Mouse (Mus musculus) T-helper 1 cell (primary cell): ENCODE measurements around the gene Nxph1.

ENCODE experiments used
- in situ Hi-C: fragments of 300-600 bp; cut with MboI, MseI; formaldehyde crosslinking; loops from one replicate; pipeline ENCODE4 v1.15.1; 2025; ENCODE audit warnings: high pct_unique_total_duplicates

Nxph1 gene

DNA sequence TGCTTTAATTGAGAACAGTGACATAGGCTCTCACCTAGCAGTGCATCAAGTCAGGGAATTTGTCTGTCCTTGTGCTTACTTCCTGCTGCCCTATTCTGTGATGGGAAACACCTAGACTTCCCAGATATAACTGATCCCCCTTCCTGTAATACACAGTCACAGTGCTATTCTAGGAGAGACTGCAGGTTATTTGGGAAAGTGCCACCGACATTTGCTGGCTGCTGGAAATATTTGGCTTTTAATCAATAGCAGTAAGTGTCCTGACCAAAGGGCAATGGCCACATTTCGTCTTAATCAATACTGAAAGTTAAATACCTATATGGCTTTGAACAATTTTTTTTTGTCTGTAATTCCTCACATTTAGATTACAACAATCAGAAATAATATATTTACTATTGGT lies 170.9 kb downstream of the Nxph1 start:
- in situ Hi-C loops, result loop anchor here (5.0 kb wide), 1 partner anchor 653 kb away; no protein-coding TSS in a partner anchor

DNA sequence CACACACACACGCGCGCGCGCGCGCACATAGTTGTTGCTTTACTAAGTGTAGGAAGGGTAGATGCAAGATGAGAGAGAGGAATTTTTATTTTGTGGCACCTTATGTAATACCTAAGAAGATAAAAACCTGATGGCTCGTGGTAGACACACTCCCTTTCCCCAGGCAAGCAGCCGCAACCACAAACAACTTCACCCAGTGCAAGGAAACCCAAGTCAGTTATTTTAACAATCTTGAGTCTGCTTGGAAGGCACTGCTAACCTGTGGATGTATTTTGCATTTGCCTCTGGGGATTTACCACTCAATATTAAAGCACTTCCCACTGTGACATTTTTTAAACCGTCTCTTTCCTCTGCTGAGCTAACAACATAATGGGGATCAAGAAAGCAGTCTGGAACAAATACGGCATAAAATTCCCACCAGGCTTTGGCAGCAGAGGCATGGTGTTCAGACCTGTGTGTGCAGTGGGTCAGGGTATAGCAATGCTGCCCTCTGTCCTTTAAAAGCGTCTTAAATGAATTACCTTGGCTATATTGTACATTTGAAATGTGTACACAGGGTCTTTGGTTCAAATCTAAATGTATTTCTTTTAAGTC lies 176.2 kb downstream of the Nxph1 start:
- in situ Hi-C loops, result no loop called here

DNA sequence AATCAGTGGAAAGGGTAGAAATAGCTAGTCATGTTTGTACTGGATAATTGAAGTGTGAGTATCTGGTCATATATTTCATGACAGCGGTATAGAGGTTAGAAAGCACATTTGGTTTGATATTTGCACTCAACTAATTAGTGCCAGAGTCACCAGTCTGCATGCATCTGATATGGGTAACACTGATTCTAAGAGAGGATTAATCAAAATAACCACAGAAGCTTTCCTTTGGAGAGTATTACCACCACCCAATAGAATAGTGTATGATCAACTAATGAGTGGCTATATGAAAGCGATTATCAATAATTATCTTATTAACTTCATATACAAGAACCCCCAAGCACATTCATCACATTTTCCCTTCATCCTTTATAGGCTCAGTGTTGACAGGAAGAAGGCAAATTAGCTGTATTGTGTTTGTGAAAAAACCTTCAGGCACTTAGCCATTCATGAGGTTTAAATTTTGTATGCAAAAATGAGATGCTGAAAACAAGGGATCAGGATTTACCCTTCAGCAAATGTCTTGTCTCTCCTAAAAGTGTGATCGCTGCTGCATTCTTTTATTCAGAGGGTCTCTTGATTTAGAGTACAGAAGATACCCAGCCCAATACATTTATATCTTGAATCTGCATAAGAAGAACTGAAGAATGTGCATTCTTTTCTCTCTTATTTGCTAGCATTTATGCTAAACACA lies 185.5 kb downstream of the Nxph1 start:
- in situ Hi-C loops, result loop anchor here (10.0 kb wide), 1 partner anchor 1729 kb away; no protein-coding TSS in a partner anchor

DNA sequence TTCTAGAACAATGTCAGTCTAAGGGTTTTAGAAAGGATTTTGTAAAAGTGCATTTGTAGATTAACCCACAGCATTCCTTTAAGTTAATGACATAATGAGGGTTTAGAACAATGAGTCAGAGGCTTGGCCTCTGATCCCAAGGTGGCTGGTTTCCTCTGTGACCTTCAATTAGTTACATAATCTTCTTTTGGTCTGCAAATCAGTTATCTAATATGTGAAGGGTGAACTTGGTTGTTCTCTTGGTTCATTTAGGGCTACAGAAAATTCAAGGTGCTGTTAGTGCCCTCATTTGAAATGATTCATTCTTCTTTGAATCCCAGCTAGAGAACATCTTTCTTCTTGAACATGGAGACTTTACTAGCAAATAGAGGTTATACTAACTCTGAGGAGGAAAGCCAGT lies 199.7 kb downstream of the Nxph1 start:
- in situ Hi-C loops, result no loop called here

DNA sequence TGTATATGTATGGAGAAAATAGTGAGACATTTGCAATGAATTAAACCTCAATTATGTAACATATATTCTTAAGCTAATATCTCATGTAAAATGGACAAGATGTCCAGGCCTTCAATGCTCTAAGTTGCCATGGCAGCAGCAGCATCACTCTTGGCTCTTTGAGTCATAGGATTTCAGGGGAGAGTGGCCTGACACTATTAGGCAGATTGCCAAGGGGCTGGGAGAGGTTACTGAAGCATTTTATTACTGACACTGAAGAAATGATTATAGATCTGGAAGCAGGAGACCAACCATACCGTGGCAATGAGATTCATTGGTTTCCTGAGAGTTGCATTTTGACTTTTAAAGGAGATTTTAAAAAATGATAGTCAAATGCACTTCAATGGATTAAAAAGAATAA lies 201.6 kb downstream of the Nxph1 start:
- in situ Hi-C loops, result no loop called here

DNA sequence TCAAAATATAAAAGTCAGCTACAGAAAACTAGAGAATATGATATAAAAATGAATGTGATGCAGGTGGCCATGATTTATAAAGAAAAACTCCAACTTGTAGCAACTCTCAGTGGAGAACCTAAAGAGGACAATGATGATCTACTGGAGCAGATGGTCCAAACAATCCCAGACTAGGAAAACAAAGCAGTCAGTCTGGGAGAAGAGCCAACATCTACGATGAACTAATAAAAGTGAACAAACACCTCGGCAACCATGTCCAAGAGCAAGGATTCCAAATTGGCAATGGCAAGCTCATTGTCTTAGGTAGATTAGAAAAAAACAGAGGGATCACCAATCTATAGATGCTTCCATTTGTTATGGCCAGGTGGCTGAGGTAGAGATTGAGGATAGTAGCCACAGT lies 211.0 kb downstream of the Nxph1 start:
- in situ Hi-C loops, result no loop called here

DNA sequence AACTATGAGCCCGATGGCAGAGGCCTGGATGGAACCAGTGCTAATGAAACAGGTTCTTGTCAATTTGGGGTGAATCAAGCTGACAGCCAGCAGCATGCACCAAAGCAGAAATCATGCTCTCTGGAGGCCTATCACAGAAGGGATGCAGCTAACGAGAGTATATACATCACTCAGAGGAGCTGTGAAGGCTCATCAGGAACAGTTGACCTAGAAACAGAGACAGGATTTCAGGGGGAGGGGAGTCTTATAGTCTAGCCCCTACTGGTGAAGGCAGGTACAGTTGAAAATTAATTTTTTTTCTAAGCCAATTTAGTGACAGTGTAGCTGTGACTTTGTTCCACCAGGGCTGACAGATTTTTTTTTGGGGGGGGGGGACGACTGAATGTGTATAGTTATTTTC lies 234.2 kb downstream of the Nxph1 start:
- in situ Hi-C loops, result no loop called here

DNA sequence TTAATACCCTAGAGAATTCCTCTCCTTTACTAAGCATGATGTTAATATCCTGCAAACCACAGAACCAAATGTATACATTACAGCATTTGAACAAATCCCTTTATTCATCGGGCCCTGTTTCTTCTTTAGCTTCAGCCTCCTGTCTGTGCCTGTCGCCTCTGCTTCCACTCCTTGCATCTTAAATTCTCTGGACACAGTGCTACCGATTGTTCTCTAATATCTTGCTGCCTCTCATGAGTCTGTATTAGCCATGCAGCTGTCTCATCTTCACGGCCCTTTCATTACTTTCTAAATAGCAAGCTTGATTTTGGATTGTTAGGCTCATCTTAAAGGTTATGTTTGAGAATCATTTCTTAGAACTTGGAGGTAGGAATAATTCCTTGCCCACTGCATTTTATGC lies 262.5 kb downstream of the Nxph1 start:
- in situ Hi-C loops, result no loop called here

DNA sequence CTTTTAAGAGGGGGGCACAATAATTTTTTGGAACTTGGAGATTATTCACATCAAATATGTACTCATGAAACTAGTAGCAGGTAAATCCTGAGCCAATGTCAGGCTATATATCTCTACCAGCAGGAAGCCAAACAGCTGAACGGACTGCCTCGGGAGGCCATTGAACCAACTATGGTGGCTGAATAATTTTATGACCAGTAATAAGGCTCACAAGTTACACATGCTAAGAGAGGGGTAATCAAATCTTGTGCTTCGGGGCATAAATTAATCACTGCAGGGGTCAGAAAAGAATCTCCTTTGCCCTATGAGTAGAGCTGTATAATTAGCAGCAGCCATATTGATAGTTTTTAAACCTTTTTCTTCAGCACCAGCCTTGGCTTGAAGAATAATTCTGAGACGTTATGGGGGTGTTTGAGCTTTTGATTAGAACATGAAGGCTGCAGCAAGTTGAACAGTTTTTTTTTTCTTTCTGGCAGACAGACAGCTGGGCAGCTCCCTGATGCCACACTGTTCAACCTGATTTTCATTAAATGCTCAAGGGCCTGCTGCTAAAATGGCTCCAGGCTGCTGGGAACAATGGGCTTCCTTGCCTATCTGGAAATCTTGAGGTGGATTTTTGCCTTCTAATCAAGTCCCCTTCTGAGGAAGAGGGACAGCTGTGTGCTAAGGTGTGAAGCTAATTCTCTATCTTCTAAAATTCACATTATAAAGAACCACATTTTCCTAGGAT lies 272.7 kb downstream of the Nxph1 start:
- in situ Hi-C loops, result no loop called here

DNA sequence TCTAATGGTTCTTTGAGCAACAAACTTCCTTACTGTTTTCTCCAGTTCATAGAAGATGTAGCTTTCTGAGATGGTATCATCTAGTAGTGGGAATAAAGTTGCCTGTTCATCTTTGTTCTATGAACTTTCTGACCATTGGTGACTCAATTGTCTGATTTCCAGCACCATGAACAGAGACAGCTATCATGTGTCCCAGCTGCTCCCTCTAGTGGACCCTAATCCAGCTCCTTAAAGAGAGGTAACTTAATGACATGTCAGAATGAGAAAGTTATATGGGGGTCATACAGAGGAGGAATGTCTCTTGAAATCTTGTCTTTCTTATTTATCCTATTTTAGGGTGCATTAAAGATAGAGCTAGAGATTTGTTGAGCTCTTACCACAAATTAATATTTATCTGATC lies 286.6 kb downstream of the Nxph1 start:
- in situ Hi-C loops, result no loop called here

DNA sequence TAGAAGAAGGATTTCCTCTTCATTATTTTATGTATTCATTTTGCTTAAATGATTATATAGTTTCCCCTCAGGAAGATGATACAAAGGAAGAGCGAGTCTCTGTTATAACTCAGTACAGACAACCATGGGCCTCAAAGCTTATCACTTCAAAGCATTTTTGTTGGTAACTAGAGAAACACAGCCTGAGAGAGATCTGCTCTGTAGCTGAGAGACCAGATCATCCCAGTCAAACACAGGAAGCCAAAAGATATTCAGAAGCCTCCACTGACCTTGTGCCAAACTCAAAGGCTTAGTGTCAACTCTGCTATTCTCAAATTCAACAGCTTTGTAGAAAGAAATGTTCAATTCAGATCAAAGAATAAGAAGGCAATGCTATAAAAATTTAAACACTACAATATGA lies 319.8 kb downstream of the Nxph1 start:
- in situ Hi-C loops, result no loop called here
